Mouse (Mus musculus): Measurements from ENCODE around the gene Tnfrsf8. TPM values are rescaled to one million over a fixed set of nuclear protein-coding genes. Genes with fewer than 3 reads are reported as not detected.

Tnfrsf8 gene
- total RNA-seq, 2 experiments from 2014 or later, result not detected

DNA sequence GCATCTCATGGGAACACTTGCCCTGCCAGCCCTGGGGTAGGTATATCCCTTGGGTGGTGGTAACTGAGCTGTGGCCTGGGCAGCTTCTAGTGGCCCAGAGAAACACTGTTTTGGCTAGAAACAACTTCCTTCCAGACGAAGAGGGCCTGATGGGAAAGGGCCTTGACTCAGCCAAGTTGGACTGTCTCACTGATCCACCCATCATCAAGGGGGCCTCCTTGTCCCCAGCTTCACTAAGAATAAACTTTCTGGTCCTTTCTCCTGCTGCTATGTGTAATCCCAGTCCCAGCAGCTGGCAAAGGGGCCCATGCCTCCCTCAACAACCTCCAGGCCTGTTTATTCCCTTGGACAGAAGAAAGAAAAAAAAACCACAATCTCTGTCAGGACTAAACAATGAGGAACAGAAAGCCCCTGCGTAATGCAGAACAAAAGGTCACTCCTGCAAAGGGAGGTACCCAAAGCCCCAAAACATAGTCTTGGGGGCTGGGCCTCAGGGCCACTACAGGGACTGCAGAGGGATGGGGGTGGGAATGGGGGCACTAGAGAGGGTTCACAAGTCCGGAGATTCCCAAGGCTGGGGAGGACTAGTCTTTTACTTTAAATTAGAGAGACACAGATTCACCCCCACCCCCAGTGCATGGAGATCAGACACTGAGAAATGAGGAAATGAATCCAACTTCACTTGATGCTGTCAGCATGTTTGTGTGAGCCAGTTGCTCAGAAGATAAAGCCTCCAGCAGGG lies 81.3 kb downstream of the Tnfrsf8 start:
- DNase-seq (ENCODE audit: low spot score), result peak; percentile 59

DNA sequence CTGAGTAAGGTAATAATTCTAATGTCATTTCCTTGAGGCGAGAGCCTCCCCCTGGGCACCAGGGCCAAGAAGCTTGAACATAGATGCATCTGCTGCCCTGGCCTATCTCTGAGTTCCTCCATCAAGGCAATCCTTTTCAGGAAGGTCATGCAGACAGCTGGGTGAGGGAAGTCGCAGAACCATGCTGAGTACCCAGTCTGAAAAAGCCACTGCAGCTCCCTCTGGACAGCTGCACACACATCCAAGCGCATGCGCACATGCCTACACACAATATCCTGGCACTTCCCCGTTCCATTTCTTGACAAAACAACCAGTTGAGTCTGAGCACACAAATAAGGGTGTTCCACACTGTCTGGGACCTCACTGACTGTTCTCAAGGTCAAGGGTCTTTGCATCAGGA lies 83.2 kb downstream of the Tnfrsf8 start:
- DNase-seq (ENCODE audit: low spot score), result no peak

DNA sequence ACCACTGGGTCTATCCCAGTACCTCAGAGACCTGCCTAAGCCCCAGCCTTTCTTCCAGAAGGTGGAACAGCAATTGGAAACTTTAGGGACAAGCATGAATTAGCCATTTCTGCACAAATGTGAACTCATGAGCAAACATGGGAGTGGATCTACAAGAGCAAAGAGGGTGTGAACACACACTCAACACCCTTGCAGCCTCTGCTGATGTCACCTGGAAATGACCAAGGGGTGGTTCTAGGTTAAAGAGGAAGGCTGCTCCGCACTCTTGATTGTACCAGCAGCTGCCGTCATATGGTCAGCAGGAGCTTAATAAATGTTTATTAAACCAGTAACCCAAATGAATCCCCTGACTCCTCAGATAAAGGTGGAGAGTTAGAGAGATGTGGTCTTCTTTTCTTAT lies 84.3 kb downstream of the Tnfrsf8 start:
- DNase-seq (ENCODE audit: low spot score), result no peak

DNA sequence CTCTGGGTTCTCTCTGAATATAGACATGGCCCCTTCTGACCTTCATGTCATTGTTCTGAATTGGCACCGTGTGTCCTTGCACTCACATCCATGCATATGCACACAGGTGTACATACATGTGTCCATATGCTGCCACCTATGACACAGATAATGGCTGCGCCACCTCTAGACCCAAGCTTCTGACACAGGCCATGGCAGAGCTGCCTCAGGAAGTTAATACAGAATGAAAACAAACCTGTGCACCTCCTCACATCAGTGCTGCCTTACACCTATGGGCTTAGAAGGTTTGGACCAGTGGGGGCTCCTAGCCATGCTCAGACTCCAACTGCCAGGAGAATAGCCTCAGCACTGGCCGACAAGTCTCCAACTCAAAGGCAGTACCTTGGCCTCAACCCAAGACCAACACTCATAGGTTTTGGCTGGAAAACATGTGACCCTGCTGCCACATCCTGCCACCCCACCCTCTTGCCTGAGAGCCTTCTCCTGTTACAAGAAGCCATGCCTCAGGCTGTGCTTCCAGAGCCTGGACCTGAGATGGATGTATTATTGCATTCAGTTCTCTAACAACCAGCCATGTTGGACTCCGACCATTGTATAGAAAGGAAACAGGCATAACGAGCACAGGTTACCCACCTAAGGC lies 85.3 kb downstream of the Tnfrsf8 start:
- no peak for DNase-seq (ENCODE audit: low spot score)

DNA sequence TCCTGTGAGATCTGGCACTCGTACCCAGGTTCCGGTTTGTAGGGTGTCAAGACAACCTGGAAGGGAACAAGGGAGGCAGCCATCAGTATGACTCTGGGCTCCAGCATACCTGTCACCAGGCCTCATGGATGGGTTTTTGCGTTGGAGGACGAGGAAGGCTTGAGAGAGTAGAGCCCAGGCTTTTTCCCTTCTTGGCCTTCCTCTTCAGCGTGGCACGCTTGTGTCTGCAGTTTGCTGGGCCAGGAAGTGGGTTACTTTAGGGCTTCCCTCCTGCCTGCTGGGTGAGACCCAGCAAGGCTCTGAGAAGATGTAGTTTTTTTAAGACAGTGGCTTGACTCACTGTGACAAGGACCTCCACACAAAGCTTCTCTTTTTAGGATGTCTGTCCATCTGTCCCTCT lies 85.9 kb downstream of the Tnfrsf8 start:
- no peak for DNase-seq (ENCODE audit: low spot score)

DNA sequence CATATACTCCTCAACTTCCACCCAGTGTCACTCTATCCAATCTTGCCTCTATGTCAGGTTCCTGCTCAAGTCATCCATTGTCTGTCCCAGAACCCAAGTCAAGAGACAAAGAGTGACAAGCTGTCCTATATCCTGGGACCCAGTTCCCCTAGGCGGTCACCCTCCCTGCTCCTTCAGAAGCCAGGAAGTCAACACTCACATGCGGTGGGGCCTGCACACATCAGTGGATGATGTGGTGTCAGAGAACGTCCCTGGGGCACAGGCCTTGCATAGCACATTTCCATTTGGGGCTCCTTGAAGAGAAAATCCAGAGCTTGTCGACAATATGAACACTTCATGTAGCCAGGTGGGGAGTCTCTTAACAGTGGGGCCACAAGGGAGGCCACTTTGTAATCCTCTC lies 90.4 kb downstream of the Tnfrsf8 start:
- no peak for DNase-seq (ENCODE audit: low spot score)

DNA sequence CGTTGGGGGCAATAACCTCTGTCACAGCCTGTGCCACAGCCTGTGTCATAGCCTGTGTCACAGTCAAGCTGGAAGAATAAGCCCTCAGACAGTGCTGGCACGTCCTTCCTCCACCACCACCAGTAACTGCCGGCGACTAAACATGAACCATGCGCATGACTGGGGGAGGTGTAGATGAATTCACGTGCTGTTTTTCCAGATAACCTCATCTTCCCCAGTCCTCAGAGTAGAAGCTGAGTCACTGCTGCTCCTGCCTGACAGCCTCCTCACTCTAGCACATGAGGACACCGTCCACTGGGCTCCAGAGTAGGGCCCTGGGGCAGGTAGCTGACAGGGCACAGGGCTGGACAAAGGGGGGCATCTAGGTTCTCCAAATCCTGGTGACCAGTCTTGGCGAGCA lies 92.9 kb downstream of the Tnfrsf8 start:
- DNase-seq (ENCODE audit: low spot score), result no peak

DNA sequence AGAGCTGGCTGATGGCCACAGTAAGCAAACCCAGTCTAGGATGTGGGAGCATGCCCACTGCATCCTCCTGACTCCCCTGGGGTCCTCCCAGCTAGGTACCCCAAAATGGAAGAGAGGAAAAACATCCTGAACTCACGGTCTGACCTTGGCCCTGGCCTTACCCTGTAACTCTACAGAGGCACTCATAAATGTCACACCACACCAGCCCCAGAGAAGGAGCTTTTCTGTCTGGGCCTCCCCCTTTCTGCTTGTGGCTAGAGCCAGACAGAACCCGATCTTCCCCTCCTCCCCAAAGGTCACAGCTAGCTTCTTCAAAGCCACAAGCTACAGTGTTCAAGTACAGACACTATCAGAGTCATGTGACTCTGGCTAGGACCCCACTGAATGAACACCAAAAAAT lies 93.6 kb downstream of the Tnfrsf8 start:
- DNase-seq (ENCODE audit: low spot score), result no peak

DNA sequence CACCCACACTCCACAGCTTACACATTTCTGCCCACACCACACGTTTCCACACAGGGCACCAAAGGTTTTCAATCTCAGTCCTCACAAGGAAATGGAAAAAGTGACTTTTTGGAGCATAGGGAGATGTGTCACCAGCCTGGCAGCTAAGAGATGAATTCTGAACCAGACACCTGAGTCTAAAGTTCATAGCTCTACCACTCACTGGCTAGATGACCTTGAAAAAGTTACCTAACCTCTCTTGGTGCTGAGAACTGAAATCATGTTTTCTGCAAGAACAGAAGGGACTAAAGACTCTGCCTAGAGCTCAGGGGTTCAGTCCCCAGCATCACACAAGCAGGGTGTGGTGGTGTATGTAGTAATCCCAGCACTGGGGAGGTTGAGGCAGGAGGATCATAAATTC lies 95.0 kb downstream of the Tnfrsf8 start:
- DNase-seq (ENCODE audit: low spot score), result no peak

DNA sequence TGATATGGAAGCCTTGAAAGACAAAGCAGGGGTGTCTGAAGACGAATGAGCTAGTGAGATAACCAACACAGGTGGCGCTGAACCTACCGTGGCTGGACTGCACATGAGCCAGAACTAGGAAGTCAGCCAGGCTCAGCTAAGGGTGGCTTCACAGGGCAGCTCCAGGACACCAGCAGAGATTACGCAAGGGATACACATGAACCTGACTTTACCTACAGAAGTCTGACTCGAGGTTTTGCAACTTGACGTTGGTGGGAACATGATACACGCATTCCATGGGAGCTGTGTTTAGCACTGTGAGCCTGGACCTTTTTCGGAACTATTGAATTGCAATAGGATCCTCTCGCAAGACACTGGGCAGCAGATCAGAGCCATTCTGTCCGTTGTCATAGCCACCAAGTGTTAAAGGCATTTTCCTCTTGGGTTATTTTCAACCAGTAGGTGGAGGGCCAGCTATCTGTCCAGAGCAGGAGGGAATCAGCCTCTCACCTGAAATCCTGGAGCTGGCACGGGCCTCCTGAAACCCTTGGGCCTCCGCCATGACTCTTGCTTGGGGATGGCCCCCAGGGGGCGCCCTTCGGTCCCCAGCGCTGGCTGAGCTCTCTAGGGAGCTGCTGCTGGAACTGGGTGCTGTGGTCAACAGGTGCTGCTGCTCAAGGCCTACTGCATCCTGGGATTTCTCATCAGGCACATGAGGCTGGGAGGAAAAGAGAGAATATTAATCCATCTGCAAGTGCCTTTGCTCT lies 95.6 kb downstream of the Tnfrsf8 start:
- DNase-seq (ENCODE audit: low spot score), result peak; percentile 54

DNA sequence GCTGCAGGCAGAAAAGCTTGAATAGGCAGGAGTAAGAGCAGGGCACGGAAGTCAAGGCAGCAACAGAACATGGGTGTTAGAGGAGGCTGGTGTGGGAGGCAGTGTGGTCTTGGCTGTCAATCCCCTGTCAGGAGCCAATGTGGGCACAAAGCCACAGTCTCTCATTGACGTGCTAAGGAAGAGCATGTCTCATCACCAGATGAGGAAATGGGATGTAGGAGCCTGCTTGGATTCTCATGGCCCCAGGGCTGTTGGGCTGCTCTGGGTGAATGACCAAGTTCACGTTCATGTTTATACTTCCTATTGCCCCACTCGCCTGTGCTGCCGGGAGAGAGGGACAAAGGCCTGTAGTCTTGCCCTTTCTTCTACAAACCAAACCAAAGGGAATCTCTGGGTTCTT lies 97.1 kb downstream of the Tnfrsf8 start:
- DNase-seq (ENCODE audit: low spot score), result no peak

Other genes starting within 250 kb of the Tnfrsf8 start
- 10 to 100 TPM; 28.7 to 34.3 TPM for gene Vps13d, start 120.2 kb downstream of the Tnfrsf8 start, total RNA-seq (2021)
- 1 to 10 TPM; 1.5 to 2.9 TPM for gene Tnfrsf1b, start 68.3 kb downstream of the Tnfrsf8 start, total RNA-seq (2021)
- not detected for gene Zfp990, start 195.6 kb upstream of the Tnfrsf8 start, total RNA-seq (2021)

Measured in gastrocnemius, adult 18-20 months (tissue).